Mouse (Mus musculus): ENCODE measurements at regions not wholly inside any gene's neighbourhood (a gene's known extent, or its start where the extent isn't known, plus 50 kb on each side); places are given as distances from the start of the nearest gene placed in this dataset.
A peak's percentile ranks its signal among the peaks of the same experiment; 100 is the strongest.

DNA sequence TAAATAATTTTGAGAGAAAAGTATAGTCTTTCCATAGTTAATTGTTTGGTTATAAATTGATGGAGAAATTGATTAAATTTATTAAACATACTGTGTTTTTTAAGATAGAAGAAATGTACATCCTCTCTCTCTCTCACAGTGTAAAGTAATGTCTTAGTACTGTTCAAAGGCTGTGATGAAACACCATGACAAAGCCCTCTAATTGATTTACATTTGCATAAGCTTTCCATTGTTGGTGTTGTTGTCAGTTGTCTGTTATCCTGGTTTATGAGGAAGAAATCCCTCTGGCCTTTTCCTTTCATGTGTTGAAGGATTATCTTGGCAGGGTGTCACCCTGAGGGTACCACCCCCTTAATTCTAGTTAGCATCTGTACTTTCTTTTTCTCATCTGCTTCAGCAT lies 207.2 kb upstream of the Dmd start:
- ATAC-seq (ENCODE audit: insufficient number of reproducible peaks, insufficient read depth, low FRiP score, low TSS enrichment, low read depth): no peak
- Histone ChIP-seq H3K4me2 (no peak overlapping the region), H3K9me3 (no peaks in the 10 kb centered on the region), H3K27ac (no peak overlapping the region), H3K4me3 (replicated peaks) (no peak overlapping the region), H3K9ac (replicated peaks) (no peak overlapping the region), H3K36me3 (no peaks in the 10 kb centered on the region), H3K4me1 (replicated peaks) (no peaks in the 10 kb centered on the region), H3K27me3 (no peaks in the 10 kb centered on the region)

DNA sequence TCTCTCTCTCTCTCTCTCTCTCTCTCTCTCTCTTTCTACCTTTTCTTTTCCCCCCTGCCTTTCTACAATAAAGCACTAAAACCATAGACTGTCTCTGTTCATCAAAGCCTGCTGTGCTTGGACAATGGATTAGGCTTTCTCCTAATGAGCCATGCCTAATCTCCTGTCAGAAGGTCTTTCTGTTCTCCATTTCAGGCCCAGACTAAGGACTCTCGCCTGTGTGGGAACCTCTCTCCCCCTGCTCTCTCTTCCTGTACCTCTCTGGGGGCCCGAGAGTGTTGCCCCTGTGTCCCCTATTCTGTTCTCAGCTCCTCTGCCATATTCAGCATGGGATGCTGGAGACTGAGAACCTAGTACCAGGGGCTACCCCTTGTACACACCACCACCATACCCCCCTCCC lies 184.5 kb upstream of the Dmd start:
- Histone ChIP-seq H3K27ac (no peak overlapping the region), H3K4me2 (no peak overlapping the region), H3K36me3 (no peaks in the 10 kb centered on the region), H3K27me3 (no peaks in the 10 kb centered on the region), H3K4me3 (replicated peaks) (no peak overlapping the region), H3K9ac (replicated peaks) (no peak overlapping the region), H3K4me1 (replicated peaks) (no peaks in the 10 kb centered on the region), H3K9me3 (no peaks in the 10 kb centered on the region)
- no peak for ATAC-seq (ENCODE audit: insufficient number of reproducible peaks, insufficient read depth, low FRiP score, low TSS enrichment, low read depth)
- WGBS: 67% methylated on average over 2 of the region's 2 CpGs

DNA sequence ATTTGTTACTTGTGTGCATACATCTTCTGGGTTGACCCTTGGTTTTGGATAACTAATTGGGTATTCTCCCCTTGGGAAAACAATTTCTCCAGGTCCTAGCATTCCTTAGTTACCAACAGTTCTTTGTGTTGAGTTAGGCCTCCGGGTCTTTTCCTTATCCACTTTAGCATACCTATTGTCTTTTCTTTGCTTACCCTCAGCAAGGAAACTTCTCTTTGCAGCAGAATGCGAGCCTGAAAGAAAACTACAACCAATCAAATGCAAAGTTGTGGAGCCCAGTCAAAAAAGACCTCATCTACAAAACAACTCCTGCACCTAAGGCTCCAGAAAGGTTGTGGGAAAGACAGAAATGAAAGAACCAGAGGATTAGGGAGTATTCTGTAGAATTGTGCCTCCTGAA lies 139.5 kb upstream of the Dmd start:
- 40% methylated on average over 2 of the region's 2 CpGs for WGBS
- no peaks in the 10 kb centered on the region for H3K9me3 ChIP-seq
- H3K27ac ChIP-seq: no peak overlapping the region
- no peak overlapping the region for H3K4me2 ChIP-seq
- no peaks in the 10 kb centered on the region for H3K4me1 ChIP-seq (replicated peaks)
- no peak overlapping the region for H3K4me3 ChIP-seq (replicated peaks)
- no peak overlapping the region for H3K9ac ChIP-seq (replicated peaks)
- ATAC-seq (ENCODE audit: insufficient number of reproducible peaks, insufficient read depth, low FRiP score, low TSS enrichment, low read depth): no peak
- no peaks in the 10 kb centered on the region for H3K27me3 ChIP-seq
- H3K36me3 ChIP-seq: no peaks in the 10 kb centered on the region

DNA sequence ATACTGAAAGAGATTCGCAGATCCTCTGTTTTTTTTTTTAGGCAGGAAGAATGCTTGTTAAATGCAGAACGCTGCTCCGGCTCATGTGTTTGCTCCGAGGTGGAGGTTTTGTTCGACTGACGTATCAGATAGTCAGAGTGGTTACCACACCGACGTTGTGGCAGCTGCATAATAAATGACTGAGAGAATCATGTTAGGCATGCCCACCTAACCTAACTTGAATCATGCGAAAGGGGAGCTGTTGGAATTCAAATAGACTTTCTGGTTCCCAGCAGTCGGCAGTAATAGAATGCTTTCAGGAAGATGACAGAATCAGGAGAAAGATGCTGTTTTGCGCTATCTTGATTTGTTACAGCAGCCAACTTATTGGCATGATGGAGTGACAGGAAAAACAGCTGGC lies 134.1 kb upstream of the Dmd start:
- no peak for ATAC-seq (ENCODE audit: insufficient number of reproducible peaks, insufficient read depth, low FRiP score, low TSS enrichment, low read depth)
- Histone ChIP-seq H3K4me3 (replicated peaks) (peak overlapping the region; percentile 19; the same call in 1 of the 2 replicates), H3K4me1 (replicated peaks) (no peaks in the 10 kb centered on the region), H3K27me3 (no peaks in the 10 kb centered on the region), H3K36me3 (no peaks in the 10 kb centered on the region), H3K9ac (replicated peaks) (no peak overlapping the region), H3K9me3 (no peaks in the 10 kb centered on the region), H3K4me2 (peak overlapping the region; percentile 43), H3K27ac (no peak overlapping the region)
- 24% methylated on average over 11 of the region's 11 CpGs for WGBS

DNA sequence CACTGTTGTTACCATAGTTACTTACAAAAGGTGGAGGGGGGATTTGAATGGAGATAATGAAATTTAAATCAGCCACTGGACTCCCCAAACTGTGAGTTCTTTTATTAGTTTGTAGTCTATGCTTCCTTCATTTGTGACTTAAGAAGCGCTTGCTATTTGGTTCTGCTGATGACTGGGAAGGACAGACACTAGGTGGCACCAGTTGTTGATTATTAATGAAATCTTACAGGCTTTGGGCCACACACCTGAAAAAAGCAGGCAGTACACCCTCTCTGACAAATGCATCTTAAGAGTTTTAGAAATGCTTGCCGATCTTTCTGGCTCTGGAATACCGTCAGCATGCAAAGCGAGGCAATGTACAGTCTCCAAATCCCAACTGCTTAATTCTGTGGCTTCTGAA lies 131.6 kb upstream of the Dmd start:
- 56% methylated on average over 4 of the region's 4 CpGs for WGBS
- Histone ChIP-seq H3K4me3 (replicated peaks) (no peak overlapping the region), H3K36me3 (no peaks in the 10 kb centered on the region), H3K4me2 (no peak overlapping the region), H3K4me1 (replicated peaks) (no peaks in the 10 kb centered on the region), H3K9me3 (no peaks in the 10 kb centered on the region), H3K9ac (replicated peaks) (no peak overlapping the region), H3K27me3 (no peaks in the 10 kb centered on the region), H3K27ac (no peak overlapping the region)
- ATAC-seq (ENCODE audit: insufficient number of reproducible peaks, insufficient read depth, low FRiP score, low TSS enrichment, low read depth): no peak

- no peak for ATAC-seq (ENCODE audit: insufficient number of reproducible peaks, insufficient read depth, low FRiP score, low TSS enrichment, low read depth)
- Histone ChIP-seq H3K4me1 (replicated peaks) (no peaks in the 10 kb centered on the region), H3K4me2 (no peak overlapping the region), H3K9me3 (no peaks in the 10 kb centered on the region), H3K27me3 (no peaks in the 10 kb centered on the region), H3K4me3 (replicated peaks) (no peak overlapping the region), H3K36me3 (no peaks in the 10 kb centered on the region), H3K9ac (replicated peaks) (no peak overlapping the region), H3K27ac (no peak overlapping the region)
- WGBS: 52% methylated on average over 5 of the region's 5 CpGs
These were observed 125.1 kb upstream of the Dmd start for GRCm38 (mm10) chrX:82823606-82824005.

DNA sequence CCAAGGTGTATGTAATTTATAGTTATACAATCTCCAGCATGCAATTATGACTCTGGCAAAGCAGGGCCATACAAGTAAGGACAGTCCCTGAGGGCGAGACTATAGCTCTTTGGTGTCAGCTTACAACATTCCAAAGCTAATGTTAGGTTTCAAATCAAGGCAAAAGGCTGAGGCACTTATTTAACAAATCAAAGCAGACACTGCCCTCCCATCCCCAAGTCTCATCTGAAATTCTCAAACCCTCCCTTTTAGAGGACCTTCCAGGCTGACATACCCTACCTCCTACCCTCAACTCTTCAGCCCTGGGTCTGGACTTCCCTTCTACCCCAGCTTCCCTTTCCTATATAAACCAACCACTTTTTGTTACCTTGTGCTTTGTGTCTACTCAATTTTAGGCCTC lies 82.6 kb upstream of the Dmd start:
- Histone ChIP-seq H3K9me3 (no peaks in the 10 kb centered on the region), H3K27ac (no peak overlapping the region), H3K4me1 (replicated peaks) (no peaks in the 10 kb centered on the region), H3K9ac (replicated peaks) (no peak overlapping the region), H3K27me3 (no peaks in the 10 kb centered on the region), H3K36me3 (no peaks in the 10 kb centered on the region), H3K4me2 (no peak overlapping the region), H3K4me3 (replicated peaks) (no peak overlapping the region)
- ATAC-seq (ENCODE audit: insufficient number of reproducible peaks, insufficient read depth, low FRiP score, low TSS enrichment, low read depth): no peak
- 10% methylated on average over 1 of the region's 1 CpGs for WGBS
